Mouse (Mus musculus) hindbrain, embryonic 15.5 days (tissue): ENCODE measurements around the gene Ndufa12. TPM values are rescaled to one million over a fixed set of nuclear protein-coding genes. Genes with fewer than 3 reads are reported as not detected.
A peak's percentile ranks its signal among the peaks of the same experiment; 100 is the strongest.

Source experiments
- ATAC-seq: fragments of 200-750 bp; cut with Nextera tagmentation; 2 replicates; pipeline ENCODE4 v1.8.0; 2017; ENCODE audit warnings: low read depth, moderate number of reproducible peaks, moderate TSS enrichment; ENCODE audit not compliant: low FRiP score
- H3K27ac ChIP-seq: fragments of 300-500 bp; sonication (generic); replicated peaks from 2 replicates; pipeline ENCODE4 v1.5.1; 2015; ENCODE audit warnings: mild to moderate bottlenecking, inconsistent platforms
- H3K27me3 ChIP-seq: fragments of 300-500 bp; sonication (generic); 2 replicates; pipeline ENCODE4 v1.6.1; 2015; ENCODE audit warnings: control low read depth, inconsistent platforms
- H3K36me3 ChIP-seq: fragments of 300-500 bp; sonication (generic); 2 replicates; pipeline ENCODE4 v1.6.1; 2015; ENCODE audit warnings: control low read depth, inconsistent platforms
- H3K4me1 ChIP-seq: fragments of 300-500 bp; sonication (generic); replicated peaks from 2 replicates; pipeline ENCODE4 v1.6.1; 2015; ENCODE audit warnings: control low read depth, inconsistent platforms
- H3K4me2 ChIP-seq: fragments of 300-500 bp; sonication (generic); 2 replicates; pipeline ENCODE4 v1.6.1; 2015; ENCODE audit warnings: moderate library complexity, mild to moderate bottlenecking, inconsistent platforms
- H3K4me3 ChIP-seq: fragments of 300-500 bp; sonication (generic); 2 replicates; pipeline ENCODE4 v1.5.1; 2015; ENCODE audit warnings: mild to moderate bottlenecking, inconsistent platforms
- H3K9ac ChIP-seq: fragments of 300-500 bp; sonication (generic); 2 replicates; pipeline ENCODE4 v1.6.1; 2015; ENCODE audit warnings: inconsistent platforms
- H3K9me3 ChIP-seq: fragments of 300-500 bp; sonication (generic); 2 replicates; pipeline ENCODE4 v1.6.1; 2016; ENCODE audit warnings: control low read depth, inconsistent platforms
- WGBS: fragments of 180-500 bp; shearing (Covaris S2); methylation state at CpG from one replicate; pipeline ENCODE4 v1.1.7; 2015; 5-methylcytosine and 5-hydroxymethylcytosine counted together
- polyA plus RNA-seq: library from polyadenylated mRNA; unstranded; fragments of >200 nt; fragmentation: Nextera tagmentation; extraction: Ambion mirVana; gene quantifications from 2 replicates; pipeline ENCODE4 v1.2.1, GENCODE M21; 2015

The Ndufa12 gene
- 361 and 385 TPM in 2 replicates for polyA plus RNA-seq

- Histone ChIP-seq H3K4me3 (peak within 1 kb of the TSS; percentile 80), H3K36me3 (peaks cover 17% of the 10 kb centered on the region), H3K4me2 (peak within 1 kb of the TSS; percentile 88), H3K9me3 (no peaks in the 10 kb centered on the region), H3K27ac (peak within 1 kb of the TSS; percentile 90), H3K27me3 (no peaks in the 10 kb centered on the region), H3K4me1 (peaks cover 26% of the 10 kb centered on the region), H3K9ac (peak within 1 kb of the TSS; percentile 89)
- peak; percentile 97 for ATAC-seq
- WGBS = under 1% methylated on average over 46 of the region's 46 CpGs
Observed at GRCm38 (mm10) chr10:94198482-94199405, at the start of gene Ndufa12. TSS of gene Ndufa12 (plus strand) at chr10:94198720.

DNA sequence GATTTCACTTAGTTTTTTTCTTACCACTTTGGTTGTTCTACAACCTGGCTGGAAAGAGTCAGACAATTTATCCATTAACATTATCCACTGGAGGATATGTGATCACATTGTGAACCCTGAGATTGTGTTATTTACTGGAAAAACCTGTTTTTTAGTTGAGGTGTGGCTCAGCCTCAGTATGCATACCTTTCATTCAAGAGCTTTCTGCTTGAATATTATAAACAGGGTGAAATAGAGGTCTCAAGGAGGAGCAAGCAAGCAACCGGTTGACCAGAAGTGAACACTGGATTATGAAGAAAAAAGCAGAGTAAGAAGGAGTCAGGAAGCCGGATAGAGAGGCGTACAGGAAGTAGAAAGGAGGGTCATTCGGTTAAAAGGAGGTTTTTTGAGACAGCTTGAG, 47.0 kb upstream of the Ndufa12 start:
- no peaks in the 10 kb centered on the region for H3K27me3 ChIP-seq
- H3K4me2 ChIP-seq = no peak overlapping the region
- H3K4me1 ChIP-seq = peaks cover 28% of the 10 kb centered on the region
- no peaks in the 10 kb centered on the region for H3K9me3 ChIP-seq
- H3K27ac ChIP-seq = no peak overlapping the region
- H3K36me3 ChIP-seq = peaks cover 5% of the 10 kb centered on the region; the same call in 1 of the 2 replicates
- H3K4me3 ChIP-seq = no peak overlapping the region
- ATAC-seq = no peak
- WGBS = 86% methylated on average over 4 of the region's 4 CpGs
- no peak overlapping the region for H3K9ac ChIP-seq

DNA sequence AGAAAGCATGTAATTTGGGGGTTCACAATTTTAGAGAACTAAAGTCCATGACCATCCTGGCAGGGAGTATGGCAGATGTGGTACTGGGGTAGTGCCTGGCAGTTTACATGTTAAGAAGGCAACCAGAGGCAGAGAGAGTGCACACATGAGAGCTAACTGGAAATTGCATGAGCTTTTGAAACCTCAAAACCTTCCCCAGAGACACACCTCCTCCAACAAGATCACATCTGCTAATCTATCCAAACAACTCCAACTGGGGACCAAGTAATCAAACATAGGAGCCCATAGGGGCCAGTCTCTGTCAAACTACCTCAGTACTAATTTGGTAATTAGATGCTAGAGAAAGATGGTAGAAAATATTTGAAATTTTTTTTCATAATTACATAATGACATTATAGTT, 44.7 kb upstream of the Ndufa12 start:
- H3K9me3 ChIP-seq = no peaks in the 10 kb centered on the region
- no peak for ATAC-seq

GRCm38 (mm10) chr10:94158962-94159361, 39.6 kb upstream of the Ndufa12 start:
- no peak for ATAC-seq

More for the DNA sequence above, 44.7 kb upstream of the Ndufa12 start:
- Histone ChIP-seq H3K36me3 (peaks cover 18% of the 10 kb centered on the region), H3K4me1 (peaks cover 20% of the 10 kb centered on the region), H3K4me2 (no peak overlapping the region), H3K9ac (no peak overlapping the region), H3K4me3 (no peak overlapping the region), H3K27me3 (no peaks in the 10 kb centered on the region), H3K27ac (no peak overlapping the region)

GRCm38 (mm10) chr10:94159406-94159805, 39.1 kb upstream of the Ndufa12 start:
- no peak overlapping the region for H3K4me3 ChIP-seq
- H3K36me3 ChIP-seq = peaks cover 48% of the 10 kb centered on the region
- no peaks in the 10 kb centered on the region for H3K27me3 ChIP-seq
- no peak overlapping the region for H3K27ac ChIP-seq
- ATAC-seq = no peak
- no peaks in the 10 kb centered on the region for H3K9me3 ChIP-seq
- WGBS = 89% methylated on average over 4 of the region's 4 CpGs
- H3K4me2 ChIP-seq = no peak overlapping the region
- no peaks in the 10 kb centered on the region for H3K4me1 ChIP-seq
- H3K9ac ChIP-seq = no peak overlapping the region

More at GRCm38 (mm10) chr10:94158962-94159361, 39.6 kb upstream of the Ndufa12 start:
- Histone ChIP-seq H3K27ac (no peak overlapping the region), H3K36me3 (peaks cover 44% of the 10 kb centered on the region), H3K4me3 (no peak overlapping the region), H3K9ac (no peak overlapping the region), H3K4me1 (no peaks in the 10 kb centered on the region), H3K27me3 (no peaks in the 10 kb centered on the region), H3K9me3 (no peaks in the 10 kb centered on the region), H3K4me2 (no peak overlapping the region)
- WGBS = 92% methylated on average over 6 of the region's 6 CpGs

GRCm38 (mm10) chr10:94161051-94161765, 37.3 kb upstream of the Ndufa12 start:
- no peaks in the 10 kb centered on the region for H3K9me3 ChIP-seq
- H3K4me3 ChIP-seq = no peak overlapping the region
- H3K9ac ChIP-seq = no peak overlapping the region
- no peaks in the 10 kb centered on the region for H3K4me1 ChIP-seq
- no peak for ATAC-seq
- no peak overlapping the region for H3K27ac ChIP-seq
- WGBS = 95% methylated on average over 5 of the region's 5 CpGs
- peaks cover 54% of the 10 kb centered on the region for H3K36me3 ChIP-seq
- no peaks in the 10 kb centered on the region for H3K27me3 ChIP-seq
- no peak overlapping the region for H3K4me2 ChIP-seq

DNA sequence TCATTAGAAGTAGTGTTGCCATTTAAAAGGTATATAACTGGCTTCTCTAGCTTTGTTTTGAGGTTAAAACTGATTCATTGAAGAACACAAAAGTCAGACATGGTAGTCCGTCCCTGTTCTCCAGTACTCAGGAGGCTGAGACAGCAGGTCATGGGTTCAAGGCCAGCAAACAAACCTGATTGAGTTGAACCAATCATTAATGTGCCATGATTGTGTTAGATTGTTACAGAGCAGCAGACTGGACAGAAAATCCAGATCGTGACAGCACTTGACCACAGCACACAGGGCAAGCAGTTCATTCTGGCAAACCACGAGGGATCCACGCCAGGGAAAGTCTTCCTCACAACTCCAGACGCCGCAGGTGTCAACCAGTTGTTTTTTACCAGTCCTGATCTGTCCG, 36.5 kb upstream of the Ndufa12 start:
- Histone ChIP-seq H3K9ac (no peak overlapping the region), H3K27me3 (no peaks in the 10 kb centered on the region), H3K4me1 (no peaks in the 10 kb centered on the region), H3K4me2 (no peak overlapping the region), H3K9me3 (no peaks in the 10 kb centered on the region), H3K27ac (no peak overlapping the region), H3K4me3 (no peak overlapping the region), H3K36me3 (peaks cover 54% of the 10 kb centered on the region)
- 97% methylated on average over 7 of the region's 7 CpGs for WGBS
- ATAC-seq = no peak

GRCm38 (mm10) chr10:94164104-94164845, 34.2 kb upstream of the Ndufa12 start:
- no peaks in the 10 kb centered on the region for H3K27me3 ChIP-seq
- H3K9me3 ChIP-seq = no peaks in the 10 kb centered on the region
- no peak overlapping the region for H3K9ac ChIP-seq
- H3K4me1 ChIP-seq = no peaks in the 10 kb centered on the region
- peaks cover 52% of the 10 kb centered on the region for H3K36me3 ChIP-seq
- 85% methylated on average over 5 of the region's 5 CpGs for WGBS
- no peak for ATAC-seq
- H3K4me3 ChIP-seq = no peak overlapping the region
- H3K4me2 ChIP-seq = no peak overlapping the region
- H3K27ac ChIP-seq = no peak overlapping the region

GRCm38 (mm10) chr10:94165426-94165825, 33.1 kb upstream of the Ndufa12 start:
- Histone ChIP-seq H3K4me3 (no peak overlapping the region), H3K36me3 (peaks cover 54% of the 10 kb centered on the region), H3K27ac (no peak overlapping the region), H3K4me2 (no peak overlapping the region), H3K9me3 (no peaks in the 10 kb centered on the region), H3K27me3 (no peaks in the 10 kb centered on the region), H3K4me1 (no peaks in the 10 kb centered on the region), H3K9ac (no peak overlapping the region)
- no peak for ATAC-seq
- 92% methylated on average over 16 of the region's 16 CpGs for WGBS

DNA sequence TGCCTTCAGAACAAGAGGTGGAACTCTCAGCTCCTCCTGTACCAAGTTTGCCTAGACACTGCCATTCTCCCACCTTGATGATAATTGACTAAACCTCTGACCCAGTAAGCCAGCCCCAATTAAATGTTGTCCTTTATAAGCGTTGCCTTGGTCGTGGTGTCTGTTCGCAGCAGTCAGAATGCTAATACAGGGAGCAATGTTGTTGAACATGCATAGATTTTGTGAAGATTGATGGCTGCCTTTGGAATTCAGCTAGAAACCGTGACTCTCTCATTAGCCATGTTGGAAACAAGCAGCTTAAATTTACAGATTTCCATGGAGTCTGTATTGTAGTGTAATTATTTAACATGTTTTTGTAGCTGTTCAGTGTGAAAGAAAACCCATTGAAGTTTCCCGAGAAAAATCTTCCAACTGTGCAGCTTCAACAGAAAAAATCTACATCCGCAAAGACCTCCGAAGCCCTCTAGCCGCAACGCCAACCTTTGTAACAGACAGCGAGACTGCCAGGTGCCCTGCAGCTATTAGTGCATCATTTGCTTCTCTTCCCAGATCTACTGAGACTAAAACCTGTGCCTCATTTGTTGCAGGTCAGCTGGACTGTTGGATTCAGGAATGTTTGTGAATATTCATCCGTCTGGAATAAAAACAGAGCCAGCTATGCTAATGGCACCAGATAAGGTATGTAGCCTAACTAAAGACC, 31.3 kb upstream of the Ndufa12 start:
- Histone ChIP-seq H3K27ac (0 out of 2 replicates have a peak overlapping the region, but pooled peaks have one; percentile 1), H3K4me2 (no peak overlapping the region), H3K36me3 (peaks cover 52% of the 10 kb centered on the region), H3K4me3 (no peak overlapping the region), H3K9me3 (no peaks in the 10 kb centered on the region), H3K27me3 (no peaks in the 10 kb centered on the region), H3K9ac (no peak overlapping the region), H3K4me1 (0 out of 2 replicates have a peak, but pooled peaks cover 6% of the 10 kb centered on the region)
- WGBS = 38% methylated on average over 11 of the region's 11 CpGs
- no peak for ATAC-seq

DNA sequence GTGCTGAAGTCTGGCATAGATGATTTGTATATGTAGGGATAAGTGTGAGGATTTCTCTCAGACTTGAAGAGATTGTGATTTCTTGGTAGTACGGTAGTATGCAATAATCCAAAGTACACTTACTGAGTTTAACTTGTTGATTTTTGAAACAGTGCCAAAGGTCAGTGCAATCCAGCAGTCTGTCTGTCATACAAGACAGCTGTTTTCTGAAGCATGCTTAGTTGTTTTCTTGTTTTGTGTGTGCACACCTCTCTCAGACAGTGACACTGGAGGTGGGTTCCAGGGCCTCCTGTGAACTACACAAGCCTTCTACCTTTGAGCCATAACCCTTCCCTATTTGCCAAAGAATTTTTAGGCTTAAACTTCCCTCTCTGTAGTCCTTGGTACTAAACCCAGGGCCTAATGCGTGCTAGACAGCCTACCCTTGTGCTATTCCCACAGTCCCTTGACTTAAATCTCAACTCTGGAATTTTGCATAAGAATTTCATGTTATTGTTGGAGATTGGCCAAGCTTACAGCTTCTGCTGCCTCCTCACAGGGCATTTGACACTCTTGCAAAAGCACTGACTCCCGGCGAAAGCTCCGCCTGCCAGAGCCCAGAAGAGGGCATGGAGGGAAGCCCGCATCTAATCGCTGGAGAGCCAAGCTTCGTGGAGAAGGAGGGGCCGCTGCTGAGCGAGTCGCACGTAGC, 26.9 kb upstream of the Ndufa12 start:
- H3K27me3 ChIP-seq = no peaks in the 10 kb centered on the region
- no peak overlapping the region for H3K9ac ChIP-seq
- 30% methylated on average over 12 of the region's 12 CpGs for WGBS
- H3K4me1 ChIP-seq = 0 out of 2 replicates have a peak, but pooled peaks cover 8% of the 10 kb centered on the region
- no peak for ATAC-seq
- no peaks in the 10 kb centered on the region for H3K9me3 ChIP-seq
- no peak overlapping the region for H3K4me2 ChIP-seq
- peaks cover 45% of the 10 kb centered on the region for H3K36me3 ChIP-seq
- H3K4me3 ChIP-seq = no peak overlapping the region
- no peak overlapping the region for H3K27ac ChIP-seq
